Mouse (Mus musculus) embryonic facial prominence, embryonic 14.5 days (tissue): Measurements from ENCODE around the gene Acp5. TPM values are rescaled to one million over a fixed set of nuclear protein-coding genes. Genes with fewer than 3 reads are reported as not detected.

Experiments used
- microRNA-seq: library from miRNA; unstranded; fragments of <30 nt; microRNA quantifications from one replicate; pipeline ENCODE4, GENCODE M21; 2016; ENCODE audit warnings: borderline number of aligned reads
- polyA plus RNA-seq: library from polyadenylated mRNA; unstranded; fragments of >200 nt; fragmentation: Nextera tagmentation; extraction: Ambion mirVana; gene quantifications from 2 replicates; pipeline ENCODE4 v1.2.1, GENCODE M21; 2014

The Acp5 gene
- polyA plus RNA-seq, 1 experiment from 2014 or later = 36.1 TPM

Small RNAs within 50 kb of the gene (microRNA-seq; reads per million reads assigned to microRNA genes)
- 0.50 reads per million for gene Mir7084

Other genes with a start within 250 kb of the Acp5 start
- gene Rab3d, start 217.5 kb downstream of the Acp5 start, polyA plus RNA-seq = 21.6 and 25.3 TPM in 2 replicates
- gene Ccdc159, start 208.2 kb downstream of the Acp5 start, polyA plus RNA-seq = 2.8 and 3.0 TPM in 2 replicates
- 53.3 and 53.7 TPM in 2 replicates for gene Tmem205, start 208.2 kb downstream of the Acp5 start, polyA plus RNA-seq
- 10.5 and 14.4 TPM in 2 replicates for gene Plppr2, start 198.7 kb downstream of the Acp5 start, polyA plus RNA-seq
- gene Swsap1, start 180.0 kb downstream of the Acp5 start, polyA plus RNA-seq = 9.5 and 10.1 TPM in 2 replicates
- 4.4 and 4.7 TPM in 2 replicates for gene Epor, start 172.2 kb downstream of the Acp5 start, polyA plus RNA-seq
- gene Rgl3, start 146.3 kb downstream of the Acp5 start, polyA plus RNA-seq = 1.3 and 1.7 TPM in 2 replicates
- 2.3 and 4.8 TPM in 2 replicates for gene Ccdc151, start 133.1 kb downstream of the Acp5 start, polyA plus RNA-seq
- 86.6 and 95.2 TPM in 2 replicates for gene Prkcsh, start 132.9 kb downstream of the Acp5 start, polyA plus RNA-seq
- 4.6 and 5.1 TPM in 2 replicates for gene Elavl3, start 83.7 kb downstream of the Acp5 start, polyA plus RNA-seq
- not detected in 2 replicates for gene Gm49318, start 64.5 kb downstream of the Acp5 start, polyA plus RNA-seq
- gene Zfp653, start 64.3 kb downstream of the Acp5 start, polyA plus RNA-seq = 6.5 and 9.2 TPM in 2 replicates
- 30.0 and 33.3 TPM in 2 replicates for gene Ecsit, start 50.3 kb downstream of the Acp5 start, polyA plus RNA-seq
- gene Cnn1, start 36.5 kb downstream of the Acp5 start, polyA plus RNA-seq = 5.5 and 7.1 TPM in 2 replicates
- 182 and 196 TPM in 2 replicates for gene Elof1, start 18.5 kb downstream of the Acp5 start, polyA plus RNA-seq
- 69.3 and 72.6 TPM in 2 replicates for gene Pigyl, start 21.1 kb upstream of the Acp5 start, polyA plus RNA-seq
- 0.22 and 0.24 TPM in 2 replicates for gene Zfp872, start 52.4 kb upstream of the Acp5 start, polyA plus RNA-seq
- 16.2 and 16.3 TPM in 2 replicates for gene Zfp809, start 90.0 kb upstream of the Acp5 start, polyA plus RNA-seq
- 3.3 and 4.8 TPM in 2 replicates for gene Zfp599, start 124.2 kb upstream of the Acp5 start, polyA plus RNA-seq
- gene Zfp810, start 171.9 kb upstream of the Acp5 start, polyA plus RNA-seq = 13.6 and 17.2 TPM in 2 replicates